ENCODE assay signal across 8 mouse cellular contexts in the genomic region with DNA sequence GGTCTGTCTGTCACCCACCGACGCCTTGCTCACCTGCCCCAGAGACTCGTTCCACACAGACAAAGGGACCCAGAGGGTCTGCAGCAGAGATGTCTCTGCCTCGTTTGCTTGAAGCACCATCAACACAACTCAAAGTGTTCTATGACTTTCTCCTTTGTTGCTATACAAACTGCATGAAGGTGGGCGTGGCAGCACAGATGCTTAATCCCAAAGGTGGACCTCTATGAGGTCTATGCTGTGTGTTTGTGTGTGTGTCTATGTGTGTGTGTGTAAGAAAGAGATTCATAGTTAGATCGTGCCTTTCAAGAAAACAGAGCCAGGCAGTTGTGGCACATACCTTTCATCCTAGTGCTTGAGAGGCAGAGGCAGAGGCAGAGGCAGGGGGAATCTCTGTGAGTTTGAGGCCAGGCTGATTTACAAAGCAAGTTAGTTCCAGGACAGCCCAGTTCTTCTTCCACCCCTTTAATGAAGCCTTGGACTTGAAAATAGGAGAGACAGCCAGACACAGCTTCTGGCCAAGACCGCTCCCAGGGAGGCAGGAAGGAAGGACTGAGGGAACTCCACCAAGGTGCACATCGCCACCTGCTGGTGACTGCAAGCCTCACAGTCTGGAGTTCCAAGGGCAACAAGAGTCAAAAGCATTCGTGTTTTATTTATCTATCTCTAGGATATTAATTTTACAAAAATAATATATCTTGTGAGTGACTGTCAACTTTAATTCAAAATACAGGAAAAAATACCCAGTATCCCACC. TPM values are rescaled to one million over a fixed set of nuclear protein-coding genes. Genes with fewer than 3 reads are reported as not detected.
DNase-seq lines count a peak whose midpoint lies in the region; ATAC-seq and TF ChIP-seq lines count a peak whose summit lies in the region.

No protein-coding gene starts in this region.

- WGBS in forebrain, embryonic 11.5 days, result 32% methylated on average over 9 of the region's 9 CpGs
- WGBS in forebrain, embryonic 12.5 days, result 29% methylated on average over 9 of the region's 9 CpGs
- 30% methylated on average over 9 of the region's 9 CpGs for WGBS in intestine, embryonic 15.5 days
- WGBS in midbrain, postnatal 0 days, result 38% methylated on average over 9 of the region's 9 CpGs

- no peaks in the 10 kb centered on the region for H3K27me3 ChIP-seq in forebrain, embryonic 11.5 days (ENCODE audit: control insufficient read depth, insufficient read depth, low read length)
- H3K27me3 ChIP-seq in forebrain, embryonic 12.5 days, result no peaks in the 10 kb centered on the region
- no peaks in the 10 kb centered on the region for H3K27me3 ChIP-seq in intestine, embryonic 15.5 days (replicated peaks)
- H3K27me3 ChIP-seq in midbrain, postnatal 0 days (ENCODE audit: insufficient read depth, low read length), result no peaks in the 10 kb centered on the region

- no peak overlapping the region for H3K4me3 ChIP-seq in forebrain, embryonic 11.5 days (ENCODE audit: low read depth, low read length)
- no peak overlapping the region for H3K4me3 ChIP-seq in forebrain, embryonic 12.5 days (replicated peaks)
- H3K4me3 ChIP-seq in intestine, embryonic 15.5 days (replicated peaks), result no peak overlapping the region
- no peak overlapping the region for H3K4me3 ChIP-seq in midbrain, postnatal 0 days (ENCODE audit: low read depth, low read length)

- no peak for ATAC-seq in forebrain, embryonic 11.5 days (replicated peaks; ENCODE audit: low FRiP score)
- ATAC-seq in forebrain, embryonic 12.5 days (ENCODE audit: low FRiP score), result no peak
- peak; percentile 75 for ATAC-seq in intestine, embryonic 15.5 days
- no peak for ATAC-seq in midbrain, postnatal 0 days (ENCODE audit: low FRiP score)

- no peak overlapping the region for H3K4me2 ChIP-seq in forebrain, embryonic 11.5 days (ENCODE audit: low read depth, low read length, severe bottlenecking)
- no peak overlapping the region for H3K4me2 ChIP-seq in forebrain, embryonic 12.5 days
- 0 out of 2 replicates have a peak overlapping the region, but pooled peaks have one; percentile 0 for H3K4me2 ChIP-seq in intestine, embryonic 15.5 days (replicated peaks)
- no peak overlapping the region for H3K4me2 ChIP-seq in midbrain, postnatal 0 days (ENCODE audit: low read depth, low read length, poor library complexity, severe bottlenecking)

- no peaks in the 10 kb centered on the region for H3K9me3 ChIP-seq in forebrain, embryonic 11.5 days (ENCODE audit: control insufficient read depth, low read length)
- H3K9me3 ChIP-seq in forebrain, embryonic 12.5 days, result no peaks in the 10 kb centered on the region
- no peaks in the 10 kb centered on the region for H3K9me3 ChIP-seq in intestine, embryonic 15.5 days
- H3K9me3 ChIP-seq in midbrain, postnatal 0 days (ENCODE audit: low read length), result no peaks in the 10 kb centered on the region

- H3K4me1 ChIP-seq in forebrain, embryonic 11.5 days (replicated peaks; ENCODE audit: control insufficient read depth, insufficient read depth, low read length), result no peaks in the 10 kb centered on the region
- peaks cover 5% of the 10 kb centered on the region; the same call in 1 of the 2 replicates for H3K4me1 ChIP-seq in forebrain, embryonic 12.5 days
- no peaks in the 10 kb centered on the region for H3K4me1 ChIP-seq in intestine, embryonic 15.5 days (replicated peaks)
- no peaks in the 10 kb centered on the region for H3K4me1 ChIP-seq in midbrain, postnatal 0 days (ENCODE audit: insufficient read depth, low read length)

- peak; percentile 90 for TF ChIP-seq CTCF in midbrain, postnatal 0 days (IDR thresholded peaks at IDR 0.05)

- no peak overlapping the region; the same call in 1 of the 2 replicates for H3K9ac ChIP-seq in forebrain, embryonic 11.5 days (ENCODE audit: low read length)
- H3K9ac ChIP-seq in forebrain, embryonic 12.5 days, result no peak overlapping the region
- no peak overlapping the region for H3K9ac ChIP-seq in intestine, embryonic 15.5 days
- H3K9ac ChIP-seq in midbrain, postnatal 0 days (replicated peaks; ENCODE audit: low read length, poor library complexity, severe bottlenecking), result no peak overlapping the region

- intact Hi-C loops in left cerebral cortex, postnatal 25 days (cut with DNase I), result loop anchor here (1.0 to 2.0 kb wide), 2 partner anchors 37 to 55 kb away; no protein-coding TSS in a partner anchor

- H3K27ac ChIP-seq in forebrain, embryonic 11.5 days (ENCODE audit: low read depth, low read length), result no peak overlapping the region
- no peak overlapping the region for H3K27ac ChIP-seq in forebrain, embryonic 12.5 days
- no peak overlapping the region for H3K27ac ChIP-seq in intestine, embryonic 15.5 days
- no peak overlapping the region for H3K27ac ChIP-seq in midbrain, postnatal 0 days (ENCODE audit: low read depth, low read length)

- DNase-seq in forebrain, embryonic 11.5 days (ENCODE audit: low spot score), result peak; percentile 91
- DNase-seq in cerebellum, postnatal 10 days, result peak; percentile 93 to 94
- peak; percentile 85 to 89 for DNase-seq in gastrocnemius, adult 8-10 months (ENCODE audit: low spot score in 2 of 2)
- DNase-seq in left cerebral cortex, postnatal 25 days (ENCODE audit: low spot score in 2 of 2), result peak; percentile 83 to 92
- peak; percentile 83 for DNase-seq in midbrain, postnatal 0 days (ENCODE audit: low spot score)
- DNase-seq in spleen, postnatal 4 days (ENCODE audit: low spot score in 2 of 2), result peak; percentile 87 to 96

- H3K36me3 ChIP-seq in forebrain, embryonic 11.5 days (ENCODE audit: control insufficient read depth, insufficient read depth, low read length), result no peaks in the 10 kb centered on the region
- H3K36me3 ChIP-seq in forebrain, embryonic 12.5 days (replicated peaks), result no peaks in the 10 kb centered on the region
- H3K36me3 ChIP-seq in intestine, embryonic 15.5 days, result no peaks in the 10 kb centered on the region
- H3K36me3 ChIP-seq in midbrain, postnatal 0 days (ENCODE audit: insufficient read depth, low read length), result no peaks in the 10 kb centered on the region

RNA-seq across cellular contexts. Expression of a gene that starts 8.1 kb away (rescaled TPM):
- polyA plus RNA-seq in forebrain, embryonic 11.5 days (2014; fragmentation: Nextera tagmentation; extraction: Ambion mirVana), result 53.7 and 58.4 TPM in 2 replicates
- polyA plus RNA-seq in forebrain, embryonic 12.5 days (2016; fragmentation: Nextera tagmentation; extraction: Ambion mirVana), result 108 and 110 TPM in 2 replicates
- 100 to 1,000 TPM; 112 to 210 (median 157) TPM for total RNA-seq in gastrocnemius, adult 8-10 months (2022)
- polyA plus RNA-seq in intestine, embryonic 15.5 days (2015; fragmentation: Nextera tagmentation; extraction: Ambion mirVana), result 189 and 193 TPM in 2 replicates
- total RNA-seq in left cerebral cortex, postnatal 25 days (2021), result 100 to 1,000 TPM in 1 of 2 experiments, 10 to 100 TPM in 1; 99.7 to 104 TPM
- total RNA-seq in midbrain, postnatal 0 days (2014; rRNA removed), result 104 TPM in 2 replicates
- 139 and 147 TPM in 2 replicates for polyA plus RNA-seq in midbrain, postnatal 0 days (2015; fragmentation: Nextera tagmentation; extraction: Ambion mirVana)

RNA-seq across cellular contexts. Expression of a gene that starts 17.0 kb away (rescaled TPM):
- polyA plus RNA-seq in forebrain, embryonic 11.5 days (2014; fragmentation: Nextera tagmentation; extraction: Ambion mirVana), result 1.5 and 1.9 TPM in 2 replicates
- polyA plus RNA-seq in forebrain, embryonic 12.5 days (2016; fragmentation: Nextera tagmentation; extraction: Ambion mirVana), result 1.3 and 2.0 TPM in 2 replicates
- total RNA-seq in gastrocnemius, adult 8-10 months (2022), result 10 to 100 TPM; 23.7 to 31.0 (median 28.0) TPM
- polyA plus RNA-seq in intestine, embryonic 15.5 days (2015; fragmentation: Nextera tagmentation; extraction: Ambion mirVana), result 2.9 and 3.1 TPM in 2 replicates
- total RNA-seq in left cerebral cortex, postnatal 25 days (2021), result 1 to 10 TPM; 4.9 to 7.9 TPM
- total RNA-seq in midbrain, postnatal 0 days (2014; rRNA removed), result 2.0 and 2.1 TPM in 2 replicates
- 1.8 and 2.1 TPM in 2 replicates for polyA plus RNA-seq in midbrain, postnatal 0 days (2015; fragmentation: Nextera tagmentation; extraction: Ambion mirVana)

RNA-seq across cellular contexts. Expression of a gene that starts 56.0 kb away (rescaled TPM):
- 58.2 and 62.2 TPM in 2 replicates for polyA plus RNA-seq in forebrain, embryonic 11.5 days (2014; fragmentation: Nextera tagmentation; extraction: Ambion mirVana)
- 56.7 and 60.6 TPM in 2 replicates for polyA plus RNA-seq in forebrain, embryonic 12.5 days (2016; fragmentation: Nextera tagmentation; extraction: Ambion mirVana)
- total RNA-seq in gastrocnemius, adult 8-10 months (2022), result 100 to 1,000 TPM; 112 to 152 (median 133) TPM
- polyA plus RNA-seq in intestine, embryonic 15.5 days (2015; fragmentation: Nextera tagmentation; extraction: Ambion mirVana), result 45.5 and 50.7 TPM in 2 replicates
- total RNA-seq in left cerebral cortex, postnatal 25 days (2021), result 10 to 100 TPM; 66.7 TPM
- total RNA-seq in midbrain, postnatal 0 days (2014; rRNA removed), result 72.7 and 78.0 TPM in 2 replicates
- 45.3 and 45.8 TPM in 2 replicates for polyA plus RNA-seq in midbrain, postnatal 0 days (2015; fragmentation: Nextera tagmentation; extraction: Ambion mirVana)

RNA-seq across cellular contexts. Expression of a gene that starts 56.4 kb away (rescaled TPM):
- polyA plus RNA-seq in forebrain, embryonic 11.5 days (2014; fragmentation: Nextera tagmentation; extraction: Ambion mirVana), result 2.0 and 3.4 TPM in 2 replicates
- polyA plus RNA-seq in forebrain, embryonic 12.5 days (2016; fragmentation: Nextera tagmentation; extraction: Ambion mirVana), result 3.3 and 3.7 TPM in 2 replicates
- 1 to 10 TPM; 1.1 to 1.9 (median 1.5) TPM for total RNA-seq in gastrocnemius, adult 8-10 months (2022)
- polyA plus RNA-seq in intestine, embryonic 15.5 days (2015; fragmentation: Nextera tagmentation; extraction: Ambion mirVana), result 0.77 and 1.2 TPM in 2 replicates
- 10 to 100 TPM in 1 of 2 experiments, 1 to 10 TPM in 1; 9.0 to 11.6 TPM for total RNA-seq in left cerebral cortex, postnatal 25 days (2021)
- total RNA-seq in midbrain, postnatal 0 days (2014; rRNA removed), result 17.0 and 21.0 TPM in 2 replicates
- polyA plus RNA-seq in midbrain, postnatal 0 days (2015; fragmentation: Nextera tagmentation; extraction: Ambion mirVana), result 1.8 and 2.4 TPM in 2 replicates

RNA-seq across cellular contexts. Expression of a gene that starts 56.4 kb away (rescaled TPM):
- not detected in 2 replicates for polyA plus RNA-seq in forebrain, embryonic 11.5 days (2014; fragmentation: Nextera tagmentation; extraction: Ambion mirVana)
- not detected in 2 replicates for polyA plus RNA-seq in forebrain, embryonic 12.5 days (2016; fragmentation: Nextera tagmentation; extraction: Ambion mirVana)
- under 1 TPM in 1 of 4 experiments, not detected in 3; 0.94 TPM for total RNA-seq in gastrocnemius, adult 8-10 months (2022)
- not detected in 2 replicates for polyA plus RNA-seq in intestine, embryonic 15.5 days (2015; fragmentation: Nextera tagmentation; extraction: Ambion mirVana)
- total RNA-seq in left cerebral cortex, postnatal 25 days (2021), result not detected
- 0.71 TPM in 1 of 2 replicates, not detected in the other for total RNA-seq in midbrain, postnatal 0 days (2014; rRNA removed)
- not detected in 2 replicates for polyA plus RNA-seq in midbrain, postnatal 0 days (2015; fragmentation: Nextera tagmentation; extraction: Ambion mirVana)
